Mouse (Mus musculus): Measurements from ENCODE around the gene Gm3625. TPM values are rescaled to one million over a fixed set of nuclear protein-coding genes. Genes with fewer than 3 reads are reported as not detected.
A peak's percentile ranks its signal among the peaks of the same experiment; 100 is the strongest.
"Not testable (repeated sequence)": the region's sequence is repeated elsewhere in the genome, so short reads cannot be mapped to it uniquely, and the experiment has no call there.

Gm3625 gene
- polyA plus RNA-seq, 1 experiment from 2014 or later = not detected

GRCm38 (mm10) chr12:4555451-4555850 lies 37.3 kb downstream of the Gm3625 start:
- Histone ChIP-seq H3K9ac (no peak overlapping the region), H3K4me3 (no peak overlapping the region), H3K4me1 (peaks cover 37% of the 10 kb centered on the region), H3K4me2 (no peak overlapping the region), H3K27me3 (replicated peaks) (no peaks in the 10 kb centered on the region), H3K9me3 (no peaks in the 10 kb centered on the region), H3K27ac (replicated peaks) (no peak overlapping the region), H3K36me3 (no peaks in the 10 kb centered on the region)
- WGBS = 60% methylated on average over 6 of the region's 6 CpGs
- no peak for ATAC-seq (ENCODE audit: extremely low read depth, insufficient number of reproducible peaks, low FRiP score, low TSS enrichment)

GRCm38 (mm10) chr12:4553704-4554103 lies 39.0 kb downstream of the Gm3625 start:
- WGBS = 64% methylated on average over 3 of the region's 3 CpGs
- ATAC-seq (ENCODE audit: extremely low read depth, insufficient number of reproducible peaks, low FRiP score, low TSS enrichment); H3K36me3 ChIP-seq; H3K9me3 ChIP-seq; H3K27me3 ChIP-seq (replicated peaks); H3K27ac ChIP-seq (replicated peaks); H3K4me2 ChIP-seq; H3K4me3 ChIP-seq; H3K9ac ChIP-seq: not testable (repeated sequence)
- peaks cover 26% of the 10 kb centered on the region for H3K4me1 ChIP-seq

- Histone ChIP-seq H3K9me3 (no peaks in the 10 kb centered on the region), H3K27me3 (replicated peaks) (no peaks in the 10 kb centered on the region), H3K27ac (replicated peaks) (no peak overlapping the region), H3K4me2 (peak overlapping the region; percentile 52), H3K4me3 (peak overlapping the region; percentile 22; the same call in 1 of the 2 replicates), H3K9ac (peak overlapping the region; percentile 47; the same call in 1 of the 2 replicates), H3K36me3 (no peaks in the 10 kb centered on the region), H3K4me1 (peaks cover 22% of the 10 kb centered on the region)
- WGBS = 19% methylated on average over 18 of the region's 18 CpGs
- no peak for ATAC-seq (ENCODE audit: extremely low read depth, insufficient number of reproducible peaks, low FRiP score, low TSS enrichment)
These were observed 44.4 kb downstream of the Gm3625 start for GRCm38 (mm10) chr12:4548053-4549013.

- Histone ChIP-seq H3K9ac (no peak overlapping the region), H3K36me3 (no peaks in the 10 kb centered on the region), H3K27me3 (replicated peaks) (no peaks in the 10 kb centered on the region), H3K4me2 (no peak overlapping the region), H3K9me3 (no peaks in the 10 kb centered on the region), H3K27ac (replicated peaks) (no peak overlapping the region), H3K4me3 (no peak overlapping the region), H3K4me1 (peaks cover 18% of the 10 kb centered on the region)
- ATAC-seq (ENCODE audit: extremely low read depth, insufficient number of reproducible peaks, low FRiP score, low TSS enrichment) = no peak
- WGBS = 62% methylated on average over 14 of the region's 14 CpGs
These were observed 45.2 kb downstream of the Gm3625 start for GRCm38 (mm10) chr12:4547557-4547956.

GRCm38 (mm10) chr12:4546491-4546890 lies 46.2 kb downstream of the Gm3625 start:
- H3K4me1 ChIP-seq = 0 out of 2 replicates have a peak, but pooled peaks cover 11% of the 10 kb centered on the region
- no peaks in the 10 kb centered on the region for H3K27me3 ChIP-seq (replicated peaks)
- WGBS = 21% methylated on average over 5 of the region's 5 CpGs
- H3K4me2 ChIP-seq = no peak overlapping the region
- H3K9me3 ChIP-seq = no peaks in the 10 kb centered on the region
- H3K27ac ChIP-seq (replicated peaks) = no peak overlapping the region
- H3K9ac ChIP-seq = no peak overlapping the region
- H3K36me3 ChIP-seq = no peaks in the 10 kb centered on the region
- no peak overlapping the region for H3K4me3 ChIP-seq
- no peak for ATAC-seq (ENCODE audit: extremely low read depth, insufficient number of reproducible peaks, low FRiP score, low TSS enrichment)

GRCm38 (mm10) chr12:4545425-4545824 lies 47.3 kb downstream of the Gm3625 start:
- H3K9me3 ChIP-seq = no peaks in the 10 kb centered on the region
- no peaks in the 10 kb centered on the region for H3K27me3 ChIP-seq (replicated peaks)
- H3K4me2 ChIP-seq = no peak overlapping the region
- no peak overlapping the region for H3K4me3 ChIP-seq
- 0 out of 2 replicates have a peak, but pooled peaks cover 11% of the 10 kb centered on the region for H3K4me1 ChIP-seq
- H3K27ac ChIP-seq (replicated peaks) = no peak overlapping the region
- ATAC-seq (ENCODE audit: extremely low read depth, insufficient number of reproducible peaks, low FRiP score, low TSS enrichment) = no peak
- H3K9ac ChIP-seq = no peak overlapping the region
- H3K36me3 ChIP-seq = no peaks in the 10 kb centered on the region

GRCm38 (mm10) chr12:4544400-4544919 lies 48.3 kb downstream of the Gm3625 start:
- Histone ChIP-seq H3K9me3 (no peaks in the 10 kb centered on the region), H3K4me3 (no peak overlapping the region), H3K4me1 (0 out of 2 replicates have a peak, but pooled peaks cover 11% of the 10 kb centered on the region), H3K27ac (replicated peaks) (no peak overlapping the region), H3K27me3 (replicated peaks) (no peaks in the 10 kb centered on the region), H3K4me2 (no peak overlapping the region), H3K9ac (no peak overlapping the region), H3K36me3 (no peaks in the 10 kb centered on the region)
- ATAC-seq (ENCODE audit: extremely low read depth, insufficient number of reproducible peaks, low FRiP score, low TSS enrichment) = no peak
- WGBS = 80% methylated on average over 5 of the region's 5 CpGs

Other genes starting within 250 kb of the Gm3625 start
- gene Ncoa1, start 115.7 kb downstream of the Gm3625 start, polyA plus RNA-seq (2015; fragmentation: Nextera tagmentation; extraction: Ambion mirVana) = 4.4 and 4.9 TPM in 2 replicates
- 27.9 and 35.1 TPM in 2 replicates for gene Itsn2, start 289 bp downstream of the Gm3625 start, polyA plus RNA-seq (2015; fragmentation: Nextera tagmentation; extraction: Ambion mirVana)
- gene Fam228a, start 145.5 kb upstream of the Gm3625 start, polyA plus RNA-seq (2015; fragmentation: Nextera tagmentation; extraction: Ambion mirVana) = 0.13 TPM in 1 of 2 replicates, not detected in the other
- 1.5 and 2.0 TPM in 2 replicates for gene Pfn4, start 176.1 kb upstream of the Gm3625 start, polyA plus RNA-seq (2015; fragmentation: Nextera tagmentation; extraction: Ambion mirVana)
- 2.8 TPM in 2 replicates for gene Fam228b, start 176.3 kb upstream of the Gm3625 start, polyA plus RNA-seq (2015; fragmentation: Nextera tagmentation; extraction: Ambion mirVana)
- gene Sf3b6, start 224.6 kb upstream of the Gm3625 start, polyA plus RNA-seq (2015; fragmentation: Nextera tagmentation; extraction: Ambion mirVana) = 96.1 and 117 TPM in 2 replicates
- gene Fkbp1b, start 248.7 kb upstream of the Gm3625 start, polyA plus RNA-seq (2015; fragmentation: Nextera tagmentation; extraction: Ambion mirVana) = 8.8 and 9.2 TPM in 2 replicates